Mouse (Mus musculus) gastrocnemius, adult 2 months (tissue): Measurements from ENCODE around the gene Ube2h. TPM values are rescaled to one million over a fixed set of nuclear protein-coding genes. Genes with fewer than 3 reads are reported as not detected.

Experiments used
- DNase-seq: peaks from one replicate; pipeline ENCODE4 v3.0.0; 2022
- H3K27ac ChIP-seq: fragments of 200-600 bp; 2 replicates; pipeline ENCODE4 v1.8.1; 2022; ENCODE audit warnings: mild to moderate bottlenecking
- H3K4me3 ChIP-seq: fragments of 200-600 bp; 2 replicates; pipeline ENCODE4 v1.8.1; 2022; ENCODE audit warnings: mild to moderate bottlenecking, moderate library complexity
- CTCF ChIP-seq: fragments of 200-600 bp; IDR thresholded peaks from 2 replicates; pipeline ENCODE4 v1.8.1; 2022; ENCODE audit warnings: antibody characterized with exemption, mild to moderate bottlenecking, moderate library complexity
- intact Hi-C: fragments of 180-260 bp; cut with DNase I; formaldehyde crosslinking; loops from one replicate; pipeline ENCODE4 v1.15.1; 2025
- long read RNA-seq, 2 experiments: library from polyadenylated mRNA; stranded (forward); transcript quantifications; one replicate each; pipeline ENCODE4 v2.0.0; 2021
- total RNA-seq, 2 experiments: library from RNA; stranded (reverse); gene quantifications; 2 replicates each; pipeline ENCODE4 v1.2.3; 2021

Ube2h gene
- total RNA-seq = 10 to 100 TPM; 39.6 to 81.2 TPM
- long read RNA-seq, experiment 1, full-length matches to known transcripts = 89 of 106 reads
- long read RNA-seq, experiment 1, partial matches to known transcripts = 0 of 106 reads
- long read RNA-seq, experiment 1, other reads (novel, unspliced or antisense) = 17 of 106 reads
- long read RNA-seq, experiment 2, full-length matches to known transcripts = 76 of 91 reads
- long read RNA-seq, experiment 2, partial matches to known transcripts = 2 of 91 reads
- long read RNA-seq, experiment 2, other reads (novel, unspliced or antisense) = 13 of 91 reads

DNA sequence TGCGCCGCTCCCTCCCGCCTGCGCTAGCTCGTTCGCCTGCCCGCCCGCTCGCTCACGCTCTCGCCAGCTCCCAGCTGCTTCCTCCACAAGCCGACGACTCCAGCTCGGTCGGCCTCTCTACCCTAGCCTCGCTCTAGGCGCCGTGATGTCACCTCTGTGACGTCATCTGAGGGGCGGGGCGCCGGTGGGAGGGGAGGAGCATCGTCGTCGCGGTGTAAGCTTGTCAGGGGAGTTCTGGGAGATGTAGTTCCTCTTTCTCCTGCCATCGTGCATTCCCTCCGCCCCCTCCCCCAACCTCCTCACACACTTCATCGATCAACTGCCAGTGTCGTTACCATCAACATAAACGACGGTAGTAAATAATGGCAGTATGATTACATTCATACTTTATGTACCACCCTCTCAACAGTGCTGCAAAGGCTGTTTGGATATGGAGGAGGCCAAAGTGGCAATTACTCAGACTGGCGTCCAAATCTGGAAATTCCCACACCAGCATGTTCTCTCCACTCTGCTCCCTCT, at the start of gene Ube2h:
TSS of gene Ube2h (minus strand) at position 141 of the 519 bp plus-strand sequence.
- intact Hi-C loops = loop anchor here (5.0 kb wide), 2 partner anchors 38 to 62 kb away; no protein-coding TSS in a partner anchor
- DNase-seq = peak; percentile 99
- H3K4me3 ChIP-seq = peak within 1 kb of the TSS; percentile 84
- no peak for TF ChIP-seq CTCF
- H3K27ac ChIP-seq = peak within 1 kb of the TSS; percentile 95

DNA sequence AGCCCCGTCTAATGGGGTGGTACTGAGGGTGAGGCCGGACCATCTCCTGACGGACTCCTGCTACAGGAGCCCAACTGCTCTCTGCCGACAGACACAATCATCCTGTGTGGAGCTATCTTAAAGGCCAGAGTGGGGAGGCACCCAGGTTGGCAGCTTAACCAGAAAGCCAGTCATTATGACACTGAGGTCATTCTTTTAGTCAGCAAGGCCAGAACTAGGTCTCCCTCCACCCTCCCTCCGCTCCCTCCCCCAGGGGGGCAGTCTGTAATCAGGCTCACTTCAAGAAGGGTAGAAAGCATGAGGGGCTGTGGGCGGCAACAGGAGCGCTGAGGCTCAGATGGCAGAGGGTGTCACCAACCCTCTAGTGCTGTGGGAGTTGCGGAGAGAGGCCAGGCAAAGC, 49.3 kb upstream of the Ube2h start:
- no peak overlapping the region for H3K27ac ChIP-seq
- DNase-seq = peak; percentile 41
- TF ChIP-seq CTCF = no peak
- intact Hi-C loops = loop anchor here (10.0 kb wide), 2 partner anchors 239 to 439 kb away; partner anchors contain the start of gene Strip2
- H3K4me3 ChIP-seq = no peak overlapping the region

DNA sequence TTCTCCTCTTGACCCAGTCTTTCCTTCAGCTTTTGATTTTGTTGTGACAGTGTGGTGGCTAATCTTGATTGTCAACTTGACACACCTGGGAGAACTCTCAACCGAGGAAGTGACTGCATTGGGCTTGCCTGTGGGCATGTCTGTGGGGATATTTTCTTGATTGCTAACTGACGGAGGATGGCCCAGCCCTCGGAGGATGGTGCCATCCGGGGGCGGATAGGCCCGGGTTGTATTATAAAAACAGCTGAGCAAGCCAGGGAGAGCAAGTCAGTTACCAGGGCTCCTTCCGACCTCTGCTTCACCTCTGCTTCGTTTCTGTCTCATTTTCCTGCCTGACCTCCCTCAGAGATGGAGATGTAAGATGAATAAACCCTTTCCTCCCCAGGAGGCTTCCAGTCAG, 48.4 kb upstream of the Ube2h start:
- Histone ChIP-seq H3K4me3 (no peak overlapping the region), H3K27ac (peak overlapping the region; percentile 48)
- no peak for DNase-seq
- intact Hi-C loops = loop anchor here (10.0 kb wide), 2 partner anchors 238 to 438 kb away; partner anchors contain the start of gene Strip2
- TF ChIP-seq CTCF = no peak

DNA sequence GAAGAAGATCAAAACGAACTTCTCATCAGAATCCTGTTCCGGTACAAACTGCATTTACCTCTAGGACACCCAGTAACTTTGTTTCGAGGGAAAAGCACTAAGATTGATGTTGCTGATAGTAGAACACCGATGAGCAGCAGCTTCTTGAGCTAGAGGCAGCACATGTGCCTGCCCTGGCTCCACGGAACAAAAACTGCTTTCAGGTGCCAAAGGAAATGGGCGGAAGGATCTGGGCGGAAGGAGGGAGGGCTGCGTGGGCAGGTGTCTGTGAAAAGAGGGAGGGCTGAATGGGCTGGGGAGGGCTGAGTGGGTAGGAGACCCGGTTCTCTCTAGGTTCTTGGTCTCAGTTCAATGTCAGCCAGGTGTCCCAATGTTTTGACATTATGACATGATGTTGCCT, 47.0 kb upstream of the Ube2h start:
- no peak for TF ChIP-seq CTCF
- no peak for DNase-seq
- intact Hi-C loops = loop anchor here (10.0 kb wide), 2 partner anchors 236 to 436 kb away; partner anchors contain the start of gene Strip2
- no peak overlapping the region for H3K4me3 ChIP-seq
- H3K27ac ChIP-seq = no peak overlapping the region

DNA sequence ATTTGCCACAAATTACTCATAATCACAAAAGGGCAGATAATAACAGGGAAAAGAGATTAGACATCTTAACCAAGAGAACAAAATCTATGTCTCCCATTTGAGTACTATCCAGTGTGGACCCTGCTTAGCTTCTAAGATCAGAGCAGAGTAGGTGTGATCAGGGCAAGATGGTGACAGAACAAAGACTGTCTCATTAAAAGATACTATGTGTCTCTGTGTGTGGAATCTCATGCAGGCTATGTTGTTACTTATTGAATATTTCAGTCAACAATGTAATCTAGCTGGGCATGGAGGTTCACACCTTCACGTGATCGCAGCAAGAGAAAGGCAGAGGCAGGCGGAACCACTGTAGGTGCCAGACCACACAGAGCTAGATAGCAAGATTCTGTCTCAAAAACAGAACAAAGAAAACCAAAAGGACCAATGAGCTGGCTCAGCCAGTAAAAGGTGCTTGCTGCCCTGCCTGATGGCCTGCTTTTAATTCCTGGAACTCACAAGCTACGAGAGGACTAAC, 43.0 kb upstream of the Ube2h start:
- intact Hi-C loops = no loop called here
- H3K27ac ChIP-seq = peak overlapping the region; percentile 35; the same call in 1 of the 2 replicates
- no peak overlapping the region for H3K4me3 ChIP-seq
- no peak for TF ChIP-seq CTCF
- DNase-seq = no peak

DNA sequence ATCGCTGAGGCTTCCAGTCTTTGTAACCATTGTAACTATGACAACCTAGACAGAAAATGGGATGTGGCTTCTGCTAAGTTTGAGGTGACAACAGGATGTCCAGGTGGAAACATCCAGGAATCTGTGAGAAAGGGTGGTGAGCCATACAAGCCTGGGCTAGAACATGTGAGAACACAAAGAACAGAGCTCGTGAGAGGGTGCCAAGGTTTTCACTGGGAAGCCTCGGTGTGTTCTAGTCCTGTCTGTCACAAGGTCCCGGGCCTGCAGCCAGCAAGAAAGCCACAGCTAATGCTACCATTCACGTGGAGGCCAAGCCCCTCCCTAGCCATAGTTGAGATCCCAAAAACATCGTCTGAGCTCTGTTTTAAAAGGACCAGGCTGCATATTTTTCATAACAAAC, 42.4 kb upstream of the Ube2h start:
- intact Hi-C loops = no loop called here
- Histone ChIP-seq H3K4me3 (no peak overlapping the region), H3K27ac (peak overlapping the region; percentile 35)
- DNase-seq = peak; percentile 59
- TF ChIP-seq CTCF = no peak

DNA sequence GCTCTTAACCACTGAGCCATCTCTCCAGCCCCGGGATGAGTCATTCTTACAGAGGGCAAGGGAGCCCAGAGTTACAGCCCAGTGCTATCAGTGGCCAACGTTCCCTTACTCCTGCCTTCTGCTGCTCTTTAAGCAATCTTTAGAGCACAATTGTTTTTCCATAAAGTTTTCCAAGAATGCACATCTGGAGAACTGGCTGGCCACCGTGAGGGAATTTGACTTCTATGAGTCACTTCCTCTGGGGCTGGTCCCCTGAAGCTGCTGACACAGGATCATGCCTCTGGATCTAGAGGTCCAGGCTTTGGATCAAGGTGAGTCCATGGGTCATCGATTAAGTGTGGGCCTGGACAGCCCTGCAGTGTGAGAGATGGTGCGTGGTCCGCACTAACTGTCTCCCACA, 39.7 kb upstream of the Ube2h start:
- no peak for TF ChIP-seq CTCF
- no peak overlapping the region for H3K4me3 ChIP-seq
- peak; percentile 44 for DNase-seq
- peak overlapping the region; percentile 71 for H3K27ac ChIP-seq
- intact Hi-C loops = loop anchor here (5.0 kb wide), 1 partner anchor 42 kb away; the partner anchor contains the start of gene Ube2h

DNA sequence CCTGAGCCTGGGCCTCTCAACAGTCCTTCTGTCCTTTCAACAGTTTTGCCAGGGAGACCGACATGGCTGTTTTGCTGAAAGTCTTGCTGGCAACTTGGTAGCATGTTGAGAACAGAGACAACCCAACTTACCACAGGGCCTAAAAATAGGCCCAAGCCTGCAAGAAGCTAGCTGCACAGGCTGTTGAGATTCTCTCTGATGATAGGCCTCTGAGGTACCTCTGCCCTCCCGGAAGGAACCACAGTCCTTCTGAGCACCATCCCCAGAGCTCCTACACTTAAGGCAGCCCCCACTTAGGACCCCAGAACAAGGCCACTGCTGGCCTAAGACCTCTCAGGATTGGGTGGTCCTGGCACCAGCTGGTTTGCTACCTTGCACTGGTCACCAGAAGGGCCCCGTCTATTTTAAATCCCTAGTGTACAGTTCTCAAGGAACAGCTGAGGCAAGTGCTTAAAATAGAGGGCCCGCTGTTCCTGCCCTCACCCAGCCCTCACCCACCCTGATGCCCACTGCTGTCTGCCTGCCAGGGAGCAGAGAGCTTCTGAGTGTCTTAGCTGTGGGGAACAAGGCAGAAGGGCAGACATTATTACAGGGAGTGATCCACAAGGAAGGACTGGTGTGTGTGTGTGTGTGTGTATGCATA, 36.0 kb upstream of the Ube2h start:
- peak; percentile 62 for DNase-seq
- Histone ChIP-seq H3K4me3 (no peak overlapping the region), H3K27ac (peak overlapping the region; percentile 84)
- no peak for TF ChIP-seq CTCF
- intact Hi-C loops = loop anchor here (5.0 kb wide), 1 partner anchor 38 kb away; the partner anchor contains the start of gene Ube2h

DNA sequence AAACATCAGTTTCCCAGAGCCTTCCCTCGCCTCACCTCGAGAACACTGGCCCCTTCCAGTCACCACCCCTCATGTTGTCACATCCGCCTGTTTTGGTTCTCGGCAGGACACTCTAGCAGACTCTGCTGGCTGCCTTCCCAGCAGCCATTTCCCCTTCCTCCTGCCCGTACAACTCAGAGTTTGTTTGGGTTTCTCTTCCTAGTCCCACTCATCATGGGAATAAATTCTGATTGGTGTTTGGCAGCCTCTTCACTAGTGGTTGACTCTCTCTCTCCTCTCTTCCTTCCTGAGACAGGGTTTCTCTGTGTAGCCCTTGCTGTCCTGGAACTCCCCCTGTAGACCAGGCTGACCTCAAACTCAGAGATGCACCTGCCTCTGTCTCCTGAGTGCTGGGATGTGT, 32.6 kb upstream of the Ube2h start:
- peak; percentile 71 for DNase-seq
- H3K4me3 ChIP-seq = peak overlapping the region; percentile 8; the same call in 1 of the 2 replicates
- peak overlapping the region; percentile 69 for H3K27ac ChIP-seq
- intact Hi-C loops = no loop called here
- no peak for TF ChIP-seq CTCF

DNA sequence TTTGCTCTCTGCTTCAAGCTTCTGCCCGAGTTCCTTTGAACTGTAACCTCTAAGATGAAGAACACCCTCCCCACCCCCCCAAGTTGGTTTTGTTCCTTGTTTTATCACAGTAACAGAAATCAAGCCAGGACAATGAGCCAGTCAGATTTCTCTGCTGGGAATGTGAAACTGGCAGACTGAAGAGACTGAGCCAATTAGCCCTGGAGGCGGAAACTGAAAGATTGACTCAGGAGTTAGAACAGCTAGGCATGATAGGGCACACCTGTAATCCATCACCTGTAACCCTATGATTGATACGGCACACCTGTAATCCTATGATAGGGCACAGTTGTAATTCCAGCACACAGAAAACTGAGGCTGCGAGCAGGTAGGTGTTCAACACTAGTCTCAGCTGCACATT, 27.9 kb upstream of the Ube2h start:
- intact Hi-C loops = no loop called here
- no peak overlapping the region for H3K4me3 ChIP-seq
- no peak overlapping the region for H3K27ac ChIP-seq
- TF ChIP-seq CTCF = no peak
- no peak for DNase-seq

DNA sequence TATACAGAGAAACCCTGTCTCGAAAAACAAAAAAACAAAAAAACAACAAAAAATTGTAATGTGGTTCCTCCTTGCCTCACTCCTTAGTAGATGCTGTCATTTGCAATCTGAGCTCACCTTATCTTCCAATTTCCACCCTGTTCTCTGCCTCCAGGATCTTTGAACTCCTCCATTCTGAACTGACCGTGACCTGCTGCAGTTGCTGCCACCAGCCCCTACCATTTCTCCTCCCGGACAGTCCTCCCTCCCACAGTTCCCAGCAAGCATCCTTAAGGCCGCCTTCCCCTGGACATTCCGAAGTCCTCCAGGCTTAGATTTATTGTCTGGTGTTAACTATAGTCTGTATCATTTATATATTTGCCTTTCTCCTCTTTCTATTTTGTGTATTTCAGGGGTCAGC, 26.4 kb upstream of the Ube2h start:
- Histone ChIP-seq H3K27ac (no peak overlapping the region), H3K4me3 (no peak overlapping the region)
- TF ChIP-seq CTCF = no peak
- intact Hi-C loops = no loop called here
- DNase-seq = no peak

DNA sequence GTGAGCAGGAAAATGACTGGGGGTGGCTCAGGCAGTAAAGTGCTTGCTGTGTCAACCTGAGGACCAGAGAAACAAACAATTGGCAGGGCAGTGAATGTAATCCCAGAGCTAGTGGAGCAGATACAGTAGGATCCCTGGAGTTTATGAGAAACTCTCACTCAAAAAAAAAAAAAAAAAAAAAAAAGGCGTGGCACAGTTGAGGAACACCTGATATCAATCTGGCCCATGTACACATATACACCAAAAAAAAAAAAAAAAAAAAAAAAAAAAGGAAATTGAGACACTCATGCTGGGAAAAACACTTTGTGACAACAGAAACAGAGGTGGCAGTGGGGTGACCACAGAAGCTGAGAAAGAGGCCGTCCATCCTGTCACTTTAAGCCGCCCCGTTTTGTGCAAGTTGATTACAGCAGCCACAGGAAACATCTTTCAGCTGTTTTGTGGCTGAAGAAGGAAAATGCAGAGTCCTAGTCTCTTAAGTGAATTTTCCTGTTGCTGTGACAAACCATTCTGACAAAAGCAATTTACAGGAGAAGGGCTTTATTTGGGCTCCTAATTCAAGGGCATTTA, 21.7 kb upstream of the Ube2h start:
- no peak for TF ChIP-seq CTCF
- no peak overlapping the region for H3K4me3 ChIP-seq
- DNase-seq = no peak
- intact Hi-C loops = no loop called here
- 0 out of 2 replicates have a peak overlapping the region, but pooled peaks have one; percentile 28 for H3K27ac ChIP-seq
